Mouse (Mus musculus) embryonic facial prominence, embryonic 14.5 days (tissue): ENCODE results near the gene Mob4. TPM values are rescaled to one million over a fixed set of nuclear protein-coding genes. Genes with fewer than 3 reads are reported as not detected.

Experiments
- ATAC-seq: fragments of 200-750 bp; cut with Nextera tagmentation; 2 replicates; pipeline ENCODE4 v1.8.0; 2017; ENCODE audit warnings: low read depth, moderate number of reproducible peaks, moderate TSS enrichment
- DNase-seq: peaks from one replicate; pipeline ENCODE4 v3.0.0-alpha.2; 2015; ENCODE audit warnings: low spot score
- H3K27ac ChIP-seq: fragments of 300-500 bp; sonication (generic); replicated peaks from 2 replicates; pipeline ENCODE4 v1.5.1; 2014; ENCODE audit warnings: low read depth, mild to moderate bottlenecking, low read length, moderate library complexity
- H3K27me3 ChIP-seq: fragments of 300-500 bp; sonication (generic); replicated peaks from 2 replicates; pipeline ENCODE4 v1.6.1; 2014; ENCODE audit warnings: low read length; ENCODE audit not compliant: control insufficient read depth, insufficient read depth
- H3K36me3 ChIP-seq: fragments of 300-500 bp; sonication (generic); 2 replicates; pipeline ENCODE4 v1.6.1; 2014; ENCODE audit warnings: low read length, mixed read lengths; ENCODE audit not compliant: control insufficient read depth, insufficient read depth
- H3K4me1 ChIP-seq: fragments of 300-500 bp; sonication (generic); 2 replicates; pipeline ENCODE4 v1.6.1; 2014; ENCODE audit warnings: antibody characterized with exemption, low read length; ENCODE audit not compliant: control insufficient read depth, insufficient read depth
- H3K4me2 ChIP-seq: fragments of 300-500 bp; sonication (generic); 2 replicates; pipeline ENCODE4 v1.6.1; 2014; ENCODE audit warnings: low read depth, mild to moderate bottlenecking, low read length, moderate library complexity, mixed read lengths
- H3K4me3 ChIP-seq: fragments of 300-500 bp; sonication (generic); 2 replicates; pipeline ENCODE4 v1.5.1; 2014; ENCODE audit warnings: low read depth, mild to moderate bottlenecking, low read length
- H3K9ac ChIP-seq: fragments of 300-500 bp; sonication (generic); 2 replicates; pipeline ENCODE4 v1.6.1; 2014; ENCODE audit warnings: low read depth, mild to moderate bottlenecking, low read length, moderate library complexity, mixed read lengths
- H3K9me3 ChIP-seq: fragments of 300-500 bp; sonication (generic); 2 replicates; pipeline ENCODE4 v1.6.1; 2016; ENCODE audit warnings: low read length; ENCODE audit not compliant: control insufficient read depth
- WGBS: fragments of 180-500 bp; shearing (Covaris S2); extraction: QIAGEN DNeasy Blood & Tissue Kit; methylation state at CpG from one replicate; pipeline ENCODE4 v1.1.7; 2014; 5-methylcytosine and 5-hydroxymethylcytosine counted together
- polyA plus RNA-seq: library from polyadenylated mRNA; unstranded; fragments of >200 nt; fragmentation: Nextera tagmentation; extraction: Ambion mirVana; gene quantifications from 2 replicates; pipeline ENCODE4 v1.2.1, GENCODE M21; 2014

Gene Mob4
- polyA plus RNA-seq, 1 experiment from 2014 or later: 122 TPM

GRCm38 (mm10) chr1:55196327-55197003, 65.4 kb downstream of the Mob4 start:
- Histone ChIP-seq H3K4me1 (peaks cover 18% of the 10 kb centered on the region), H3K27ac (peak overlapping the region; percentile 18; the same call in 1 of the 2 replicates), H3K4me2 (no peak overlapping the region), H3K9ac (no peak overlapping the region), H3K36me3 (peaks cover 12% of the 10 kb centered on the region), H3K27me3 (no peaks in the 10 kb centered on the region), H3K9me3 (no peaks in the 10 kb centered on the region), H3K4me3 (no peak overlapping the region)
- WGBS: 43% methylated on average over 6 of the region's 6 CpGs
- DNase-seq (peak; percentile 40), ATAC-seq (no peak)

- Histone ChIP-seq H3K4me1 (peaks cover 9% of the 10 kb centered on the region), H3K9me3 (no peaks in the 10 kb centered on the region), H3K27ac (no peak overlapping the region), H3K36me3 (peaks cover 15% of the 10 kb centered on the region), H3K4me3 (no peak overlapping the region), H3K9ac (no peak overlapping the region), H3K27me3 (no peaks in the 10 kb centered on the region), H3K4me2 (no peak overlapping the region)
- ATAC-seq (no peak), DNase-seq (peak; percentile 13)
- 48% methylated on average over 3 of the region's 3 CpGs for WGBS
These were observed 67.7 kb downstream of the Mob4 start for GRCm38 (mm10) chr1:55198719-55199118.

GRCm38 (mm10) chr1:55201850-55202752, 71.1 kb downstream of the Mob4 start:
- H3K4me2 ChIP-seq: no peak overlapping the region
- 44% methylated on average over 18 of the region's 18 CpGs for WGBS

More at GRCm38 (mm10) chr1:55201850-55202752, 71.1 kb downstream of the Mob4 start:
- no peak overlapping the region for H3K9ac ChIP-seq
- H3K4me3 ChIP-seq: no peak overlapping the region
- H3K27ac ChIP-seq: peak overlapping the region; percentile 79
- ATAC-seq: peak; percentile 78
- H3K36me3 ChIP-seq: peaks cover 9% of the 10 kb centered on the region
- no peaks in the 10 kb centered on the region for H3K9me3 ChIP-seq
- DNase-seq: peak; percentile 86
- H3K4me1 ChIP-seq: peaks cover 4% of the 10 kb centered on the region
- H3K27me3 ChIP-seq: no peaks in the 10 kb centered on the region

Other genes with a start within 250 kb of the Mob4 start
- gene Ankrd44, start 204.8 kb upstream of the Mob4 start, polyA plus RNA-seq: 24.8 and 28.9 TPM in 2 replicates
- gene Sf3b1, start 103.8 kb upstream of the Mob4 start, polyA plus RNA-seq: 275 and 304 TPM in 2 replicates
- 20.1 and 22.7 TPM in 2 replicates for gene Coq10b, start 78.5 kb upstream of the Mob4 start, polyA plus RNA-seq
- 387 and 459 TPM in 2 replicates for gene Hspe1, start 43.1 kb upstream of the Mob4 start, polyA plus RNA-seq
- 298 and 311 TPM in 2 replicates for gene Hspd1, start 43.0 kb upstream of the Mob4 start, polyA plus RNA-seq
- gene Rftn2, start 95.6 kb downstream of the Mob4 start, polyA plus RNA-seq: 20.3 and 20.6 TPM in 2 replicates
- 3.1 and 3.3 TPM in 2 replicates for gene Mars2, start 105.9 kb downstream of the Mob4 start, polyA plus RNA-seq
- 0.17 and 1.4 TPM in 2 replicates for gene Boll, start 232.2 kb downstream of the Mob4 start, polyA plus RNA-seq